Mouse (Mus musculus) T-cell, adult 66 days (primary cell): ENCODE measurements around the gene Mageb1. TPM values are rescaled to one million over a fixed set of nuclear protein-coding genes. Genes with fewer than 3 reads are reported as not detected.

Experiments used
- total RNA-seq, 2 experiments: library from RNA; stranded (reverse); gene quantifications; 3 replicates in 1 of 2; 4 replicates in 1 of 2; pipeline ENCODE4 v1.2.4; 2023

Gene Mageb1
- total RNA-seq: not detected

GRCm38 (mm10) chrX:92016233-92016632, at the start of gene Mageb1:
Gene Mageb1 (minus strand): TSS chrX:92016333.

Other genes with a start within 250 kb of the Mageb1 start
- not detected for gene Mageb5, start 233.3 kb downstream of the Mageb1 start, total RNA-seq